Mouse (Mus musculus): ENCODE measurements around the gene Rab7.

The Rab7 gene

GRCm38 (mm10) chr6:88044577-88045405 is at the start of gene Rab7:
TSS of gene Rab7 (minus strand) at chr6:88045270.
- DNase-seq (ENCODE audit: low read depth): peak; percentile 94

GRCm38 (mm10) chr6:88088971-88089370 is 43.9 kb upstream of the Rab7 start:
- DNase-seq (ENCODE audit: low read depth): no peak

GRCm38 (mm10) chr6:88084278-88085151 is 39.4 kb upstream of the Rab7 start, which contains the start of gene Rpn1:
TSS of gene Rpn1 (plus strand) at chr6:88084482.
- DNase-seq (ENCODE audit: low read depth): peak; percentile 97

- DNase-seq (ENCODE audit: low read depth): no peak
These were observed 38.6 kb upstream of the Rab7 start for GRCm38 (mm10) chr6:88083672-88084071.

- no peak for DNase-seq (ENCODE audit: low read depth)
These were observed 38.0 kb upstream of the Rab7 start for GRCm38 (mm10) chr6:88083095-88083494.

- DNase-seq (ENCODE audit: low read depth): no peak
These were observed 31.0 kb upstream of the Rab7 start for GRCm38 (mm10) chr6:88075960-88076517.

- peak; percentile 94 for DNase-seq (ENCODE audit: low read depth)
These were observed 29.9 kb upstream of the Rab7 start for GRCm38 (mm10) chr6:88074752-88075554.

GRCm38 (mm10) chr6:88071216-88071615 is 26.1 kb upstream of the Rab7 start:
- DNase-seq (ENCODE audit: low read depth): no peak

- no peak for DNase-seq (ENCODE audit: low read depth)
These were observed 25.4 kb upstream of the Rab7 start for GRCm38 (mm10) chr6:88070468-88070867.

- no peak for DNase-seq (ENCODE audit: low read depth)
These were observed 23.7 kb upstream of the Rab7 start for GRCm38 (mm10) chr6:88068739-88069138.

GRCm38 (mm10) chr6:88067722-88068121 is 22.7 kb upstream of the Rab7 start:
- DNase-seq (ENCODE audit: low read depth): no peak

- DNase-seq (ENCODE audit: low read depth): no peak
These were observed 20.9 kb upstream of the Rab7 start for GRCm38 (mm10) chr6:88065968-88066367.

GRCm38 (mm10) chr6:88065116-88065515 is 20.0 kb upstream of the Rab7 start:
- no peak for DNase-seq (ENCODE audit: low read depth)

- DNase-seq (ENCODE audit: low read depth): no peak
These were observed 19.1 kb upstream of the Rab7 start for GRCm38 (mm10) chr6:88064072-88064642.

GRCm38 (mm10) chr6:88062398-88062797 is 17.3 kb upstream of the Rab7 start:
- no peak for DNase-seq (ENCODE audit: low read depth)

GRCm38 (mm10) chr6:88061406-88061805 is 16.3 kb upstream of the Rab7 start:
- DNase-seq (ENCODE audit: low read depth): no peak

GRCm38 (mm10) chr6:88060602-88061001 is 15.5 kb upstream of the Rab7 start:
- no peak for DNase-seq (ENCODE audit: low read depth)

GRCm38 (mm10) chr6:88059903-88060302 is 14.8 kb upstream of the Rab7 start:
- DNase-seq (ENCODE audit: low read depth): no peak

GRCm38 (mm10) chr6:88056866-88057265 is 11.8 kb upstream of the Rab7 start:
- no peak for DNase-seq (ENCODE audit: low read depth)

GRCm38 (mm10) chr6:88055663-88056062 is 10.6 kb upstream of the Rab7 start:
- DNase-seq (ENCODE audit: low read depth): no peak

GRCm38 (mm10) chr6:88054081-88054835 is 9.2 kb upstream of the Rab7 start:
- no peak for DNase-seq (ENCODE audit: low read depth)
